Mouse (Mus musculus): ENCODE measurements around the gene Gdap2. TPM values are rescaled to one million over a fixed set of nuclear protein-coding genes. Genes with fewer than 3 reads are reported as not detected.

The Gdap2 gene
- polyA plus RNA-seq, 1 experiment from 2014 or later: 27.2 TPM

DNA sequence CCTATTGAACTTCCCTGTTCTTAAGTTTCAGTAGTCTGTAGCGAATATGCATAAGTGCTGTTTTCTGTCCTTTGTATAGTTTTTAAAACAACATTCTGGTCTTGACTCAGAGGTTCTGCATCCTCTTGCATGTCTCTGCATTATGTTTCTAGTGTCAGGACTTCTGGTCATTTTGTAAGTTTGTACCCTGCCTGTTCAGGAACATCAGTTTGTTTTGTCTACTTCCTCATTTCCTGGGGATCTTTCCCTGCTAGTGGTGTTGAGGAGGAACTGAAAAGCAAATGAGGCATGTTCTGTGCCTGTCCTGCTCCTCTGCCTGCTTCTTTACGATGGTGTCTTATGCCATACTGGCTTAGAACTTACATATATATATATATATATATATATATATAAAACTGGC, 13.8 kb downstream of the Gdap2 start:
- 82% methylated on average over 2 of the region's 2 CpGs for WGBS (ENCODE audit: insufficient replicate concordance)
- no peak overlapping the region for H3K4me3 ChIP-seq (ENCODE audit: low read depth, low read length)
- no peaks in the 10 kb centered on the region for H3K27me3 ChIP-seq (ENCODE audit: control insufficient read depth, insufficient read depth, low read length)
- no peaks in the 10 kb centered on the region for H3K4me1 ChIP-seq (ENCODE audit: control insufficient read depth, insufficient read depth, low read length)
- H3K9ac ChIP-seq (ENCODE audit: low read depth, low read length): no peak overlapping the region
- H3K4me2 ChIP-seq: no peak overlapping the region
- ATAC-seq (replicated peaks; ENCODE audit: insufficient number of reproducible peaks, low FRiP score, low TSS enrichment): no peak
- H3K9me3 ChIP-seq (replicated peaks; ENCODE audit: control insufficient read depth, low read length): no peaks in the 10 kb centered on the region
- no peak overlapping the region for H3K27ac ChIP-seq (ENCODE audit: low read depth, low read length)
- H3K36me3 ChIP-seq (ENCODE audit: control insufficient read depth, insufficient read depth, low read length): peaks cover 14% of the 10 kb centered on the region

DNA sequence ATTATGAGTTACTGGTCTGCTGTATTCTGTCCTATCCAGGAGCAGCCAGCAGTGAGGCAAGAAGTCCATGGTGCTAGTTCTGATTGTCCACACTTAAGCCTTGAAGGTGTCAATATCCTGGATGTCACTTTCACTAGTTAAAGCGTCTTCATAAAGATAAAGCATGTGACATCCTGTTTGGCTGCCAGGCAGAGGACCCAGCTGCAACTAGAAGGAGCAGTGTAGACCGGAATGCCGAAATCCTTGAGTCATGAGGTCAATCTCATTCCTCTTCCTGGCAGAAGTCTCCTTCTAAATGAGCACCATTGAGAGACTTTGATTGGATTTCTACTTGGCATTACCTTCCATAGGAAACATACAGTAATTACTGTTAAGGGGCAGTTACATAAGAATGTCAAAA, 18.3 kb downstream of the Gdap2 start:
- H3K4me3 ChIP-seq (ENCODE audit: low read depth, low read length): no peak overlapping the region
- no peaks in the 10 kb centered on the region for H3K4me1 ChIP-seq (ENCODE audit: control insufficient read depth, insufficient read depth, low read length)
- no peak for ATAC-seq (replicated peaks; ENCODE audit: insufficient number of reproducible peaks, low FRiP score, low TSS enrichment)
- no peak overlapping the region for H3K27ac ChIP-seq (ENCODE audit: low read depth, low read length)
- no peaks in the 10 kb centered on the region for H3K9me3 ChIP-seq (replicated peaks; ENCODE audit: control insufficient read depth, low read length)
- H3K27me3 ChIP-seq (ENCODE audit: control insufficient read depth, insufficient read depth, low read length): no peaks in the 10 kb centered on the region
- H3K4me2 ChIP-seq: no peak overlapping the region
- WGBS (ENCODE audit: insufficient replicate concordance): 64% methylated on average over 3 of the region's 3 CpGs
- no peak overlapping the region for H3K9ac ChIP-seq (ENCODE audit: low read depth, low read length)
- H3K36me3 ChIP-seq (ENCODE audit: control insufficient read depth, insufficient read depth, low read length): peaks cover 10% of the 10 kb centered on the region

DNA sequence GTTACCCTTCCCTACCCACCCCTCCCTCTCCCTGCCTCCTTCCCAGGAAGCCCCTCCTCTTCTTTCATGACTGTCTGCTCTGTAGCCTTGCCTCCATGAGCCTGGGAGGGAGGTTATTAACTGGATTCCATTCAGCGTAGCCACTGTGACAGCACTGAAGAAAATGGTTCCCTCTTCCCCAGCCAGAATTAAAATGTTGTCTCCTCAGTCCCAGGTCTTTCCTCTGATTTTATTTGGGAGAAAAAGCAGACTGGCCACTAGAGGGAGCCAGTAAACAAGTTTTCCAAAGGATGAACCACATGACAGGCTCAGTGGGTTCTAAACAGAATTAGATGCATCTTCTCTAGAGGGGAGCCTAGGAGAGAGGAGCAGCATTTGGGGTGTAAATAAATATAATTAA, 27.3 kb downstream of the Gdap2 start:
- Histone ChIP-seq H3K4me1 (ENCODE audit: control insufficient read depth, insufficient read depth, low read length) (no peaks in the 10 kb centered on the region), H3K36me3 (ENCODE audit: control insufficient read depth, insufficient read depth, low read length) (no peaks in the 10 kb centered on the region), H3K9me3 (replicated peaks; ENCODE audit: control insufficient read depth, low read length) (no peaks in the 10 kb centered on the region), H3K4me3 (ENCODE audit: low read depth, low read length) (no peak overlapping the region), H3K27ac (ENCODE audit: low read depth, low read length) (no peak overlapping the region), H3K27me3 (ENCODE audit: control insufficient read depth, insufficient read depth, low read length) (no peaks in the 10 kb centered on the region), H3K9ac (ENCODE audit: low read depth, low read length) (no peak overlapping the region), H3K4me2 (no peak overlapping the region)
- WGBS (ENCODE audit: insufficient replicate concordance): 42% methylated on average over 1 of the region's 1 CpGs
- no peak for ATAC-seq (replicated peaks; ENCODE audit: insufficient number of reproducible peaks, low FRiP score, low TSS enrichment)

DNA sequence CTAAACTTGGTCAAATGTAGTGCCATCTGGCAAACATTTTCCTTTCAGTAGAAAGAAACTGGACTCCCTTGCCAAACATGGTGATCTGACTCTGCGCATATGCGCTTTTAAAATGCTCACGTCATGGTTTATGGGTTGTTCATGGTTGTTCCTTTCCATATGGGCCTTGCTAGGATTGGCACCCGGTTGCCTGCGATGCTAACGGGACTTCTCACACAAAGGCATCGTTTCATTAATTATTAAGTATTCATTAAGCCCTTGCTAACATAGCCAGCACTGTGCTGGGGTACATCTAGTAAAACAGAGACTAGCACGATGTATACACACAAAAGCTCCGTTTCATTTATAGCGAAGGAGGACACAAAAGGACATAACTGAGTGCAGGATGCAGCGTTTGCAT, 27.7 kb downstream of the Gdap2 start:
- H3K27ac ChIP-seq (ENCODE audit: low read depth, low read length): no peak overlapping the region
- no peaks in the 10 kb centered on the region for H3K4me1 ChIP-seq (ENCODE audit: control insufficient read depth, insufficient read depth, low read length)
- no peaks in the 10 kb centered on the region for H3K27me3 ChIP-seq (ENCODE audit: control insufficient read depth, insufficient read depth, low read length)
- H3K4me3 ChIP-seq (ENCODE audit: low read depth, low read length): no peak overlapping the region
- H3K36me3 ChIP-seq (ENCODE audit: control insufficient read depth, insufficient read depth, low read length): no peaks in the 10 kb centered on the region
- 86% methylated on average over 11 of the region's 11 CpGs for WGBS (ENCODE audit: insufficient replicate concordance)
- ATAC-seq (replicated peaks; ENCODE audit: insufficient number of reproducible peaks, low FRiP score, low TSS enrichment): no peak
- no peak overlapping the region for H3K9ac ChIP-seq (ENCODE audit: low read depth, low read length)
- H3K4me2 ChIP-seq: no peak overlapping the region
- H3K9me3 ChIP-seq (replicated peaks; ENCODE audit: control insufficient read depth, low read length): no peaks in the 10 kb centered on the region

DNA sequence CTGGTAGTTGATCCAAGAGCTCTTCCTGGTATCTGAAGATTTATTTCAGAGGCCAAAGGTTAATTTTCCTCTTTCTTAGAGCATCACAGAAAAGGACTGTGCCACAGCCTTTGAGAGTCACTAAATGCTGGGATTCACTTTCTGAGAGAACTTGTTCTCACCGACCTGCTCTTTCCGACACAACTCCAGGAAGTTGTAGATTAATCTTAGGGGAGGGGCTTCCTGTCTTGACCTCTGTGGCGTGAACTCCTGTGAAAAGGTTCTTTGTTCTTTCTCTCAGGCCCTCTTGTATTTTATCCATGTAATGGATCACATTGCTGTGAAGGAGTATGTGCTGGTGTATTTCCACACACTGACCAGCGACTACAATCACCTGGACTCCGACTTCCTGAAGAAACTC, 32.0 kb downstream of the Gdap2 start:
- Histone ChIP-seq H3K4me1 (ENCODE audit: control insufficient read depth, insufficient read depth, low read length) (no peaks in the 10 kb centered on the region), H3K27ac (ENCODE audit: low read depth, low read length) (no peak overlapping the region), H3K27me3 (ENCODE audit: control insufficient read depth, insufficient read depth, low read length) (no peaks in the 10 kb centered on the region), H3K9me3 (replicated peaks; ENCODE audit: control insufficient read depth, low read length) (no peaks in the 10 kb centered on the region), H3K9ac (ENCODE audit: low read depth, low read length) (no peak overlapping the region), H3K36me3 (ENCODE audit: control insufficient read depth, insufficient read depth, low read length) (peaks cover 5% of the 10 kb centered on the region; the same call in 1 of the 2 replicates), H3K4me2 (no peak overlapping the region), H3K4me3 (ENCODE audit: low read depth, low read length) (no peak overlapping the region)
- 55% methylated on average over 5 of the region's 5 CpGs for WGBS (ENCODE audit: insufficient replicate concordance)
- no peak for ATAC-seq (replicated peaks; ENCODE audit: insufficient number of reproducible peaks, low FRiP score, low TSS enrichment)

DNA sequence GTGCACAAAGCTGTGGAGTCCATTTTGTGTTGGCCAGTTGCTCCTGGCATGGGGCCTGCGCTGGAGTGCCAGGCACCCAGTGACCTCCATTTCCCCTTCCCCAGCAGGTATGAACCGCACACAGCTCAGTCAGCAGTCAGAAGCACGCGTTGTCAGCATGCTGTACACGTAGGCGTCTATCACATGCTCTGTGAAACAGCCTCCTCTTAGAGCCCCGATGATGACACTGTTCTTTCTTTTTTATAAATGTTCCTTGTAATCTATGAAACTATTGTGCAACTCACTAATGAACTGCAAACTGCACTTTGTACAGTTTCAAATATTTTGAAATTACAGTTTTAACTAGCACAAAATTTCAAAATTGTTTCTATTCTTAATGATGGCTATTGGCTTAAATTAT, 39.4 kb downstream of the Gdap2 start:
- no peak for ATAC-seq (replicated peaks; ENCODE audit: insufficient number of reproducible peaks, low FRiP score, low TSS enrichment)
- H3K36me3 ChIP-seq (ENCODE audit: control insufficient read depth, insufficient read depth, low read length): peaks cover 5% of the 10 kb centered on the region; the same call in 1 of the 2 replicates
- WGBS (ENCODE audit: insufficient replicate concordance): 89% methylated on average over 7 of the region's 7 CpGs

DNA sequence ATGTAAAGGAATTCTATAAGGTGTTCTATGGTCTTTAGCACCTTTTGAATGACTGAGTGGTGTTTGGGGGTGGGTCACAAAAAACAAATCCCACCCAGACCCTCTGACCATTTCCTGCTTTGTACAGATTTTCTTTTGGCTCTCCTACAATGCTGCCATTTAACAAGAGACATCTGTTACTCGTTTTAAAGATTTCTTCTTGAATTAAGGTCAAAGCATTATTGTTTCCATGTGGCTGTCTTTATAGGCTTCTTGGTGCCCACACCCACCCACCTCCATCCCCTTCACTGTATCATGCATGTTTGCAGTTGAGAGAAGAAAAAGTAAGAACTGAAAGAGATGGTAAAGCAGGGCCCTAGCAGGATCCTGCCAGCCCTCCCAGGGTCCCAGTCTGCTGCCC, 44.8 kb downstream of the Gdap2 start:
- no peaks in the 10 kb centered on the region for H3K27me3 ChIP-seq (ENCODE audit: control insufficient read depth, insufficient read depth, low read length)
- no peak overlapping the region for H3K27ac ChIP-seq (ENCODE audit: low read depth, low read length)
- H3K9me3 ChIP-seq (replicated peaks; ENCODE audit: control insufficient read depth, low read length): no peaks in the 10 kb centered on the region
- ATAC-seq (replicated peaks; ENCODE audit: insufficient number of reproducible peaks, low FRiP score, low TSS enrichment): no peak
- H3K4me1 ChIP-seq (ENCODE audit: control insufficient read depth, insufficient read depth, low read length): no peaks in the 10 kb centered on the region
- H3K4me2 ChIP-seq: no peak overlapping the region
- H3K9ac ChIP-seq (ENCODE audit: low read depth, low read length): no peak overlapping the region
- 0 out of 2 replicates have a peak, but pooled peaks cover 4% of the 10 kb centered on the region for H3K36me3 ChIP-seq (ENCODE audit: control insufficient read depth, insufficient read depth, low read length)
- H3K4me3 ChIP-seq (ENCODE audit: low read depth, low read length): no peak overlapping the region
- WGBS (ENCODE audit: insufficient replicate concordance): 66% methylated on average over 1 of the region's 1 CpGs

More for the DNA sequence above, 39.4 kb downstream of the Gdap2 start:
- no peak overlapping the region for H3K4me2 ChIP-seq
- H3K4me3 ChIP-seq (ENCODE audit: low read depth, low read length): no peak overlapping the region
- H3K27ac ChIP-seq (ENCODE audit: low read depth, low read length): no peak overlapping the region
- H3K27me3 ChIP-seq (ENCODE audit: control insufficient read depth, insufficient read depth, low read length): no peaks in the 10 kb centered on the region
- no peak overlapping the region for H3K9ac ChIP-seq (ENCODE audit: low read depth, low read length)
- H3K4me1 ChIP-seq (ENCODE audit: control insufficient read depth, insufficient read depth, low read length): no peaks in the 10 kb centered on the region
- no peaks in the 10 kb centered on the region for H3K9me3 ChIP-seq (replicated peaks; ENCODE audit: control insufficient read depth, low read length)

DNA sequence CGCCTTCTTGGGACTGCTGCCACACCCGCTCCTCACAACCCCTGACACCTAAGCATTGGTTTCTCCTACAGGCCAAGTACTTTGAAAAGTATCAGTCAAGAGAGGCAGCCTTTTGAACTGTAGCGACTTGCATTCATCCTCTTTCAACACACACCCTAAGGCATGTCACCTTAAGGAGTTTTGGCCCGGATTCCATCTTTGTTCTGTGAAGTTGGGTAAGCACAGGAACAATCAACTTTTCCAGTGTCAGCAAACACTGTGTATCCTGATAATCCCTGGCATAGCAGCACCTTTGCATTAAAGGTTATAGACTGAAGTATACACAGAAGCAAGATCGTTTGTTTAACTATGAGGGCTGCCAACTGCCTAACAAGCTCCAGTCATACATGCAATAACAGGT, 53.3 kb downstream of the Gdap2 start:
- H3K27ac ChIP-seq (ENCODE audit: low read depth, low read length): no peak overlapping the region
- WGBS (ENCODE audit: insufficient replicate concordance): 81% methylated on average over 5 of the region's 5 CpGs
- H3K4me1 ChIP-seq (ENCODE audit: control insufficient read depth, insufficient read depth, low read length): no peaks in the 10 kb centered on the region
- H3K36me3 ChIP-seq (ENCODE audit: control insufficient read depth, insufficient read depth, low read length): no peaks in the 10 kb centered on the region
- no peak overlapping the region for H3K9ac ChIP-seq (ENCODE audit: low read depth, low read length)
- H3K9me3 ChIP-seq (replicated peaks; ENCODE audit: control insufficient read depth, low read length): no peaks in the 10 kb centered on the region
- no peak for ATAC-seq (replicated peaks; ENCODE audit: insufficient number of reproducible peaks, low FRiP score, low TSS enrichment)
- no peak overlapping the region for H3K4me2 ChIP-seq
- H3K27me3 ChIP-seq (ENCODE audit: control insufficient read depth, insufficient read depth, low read length): no peaks in the 10 kb centered on the region
- H3K4me3 ChIP-seq (ENCODE audit: low read depth, low read length): no peak overlapping the region

DNA sequence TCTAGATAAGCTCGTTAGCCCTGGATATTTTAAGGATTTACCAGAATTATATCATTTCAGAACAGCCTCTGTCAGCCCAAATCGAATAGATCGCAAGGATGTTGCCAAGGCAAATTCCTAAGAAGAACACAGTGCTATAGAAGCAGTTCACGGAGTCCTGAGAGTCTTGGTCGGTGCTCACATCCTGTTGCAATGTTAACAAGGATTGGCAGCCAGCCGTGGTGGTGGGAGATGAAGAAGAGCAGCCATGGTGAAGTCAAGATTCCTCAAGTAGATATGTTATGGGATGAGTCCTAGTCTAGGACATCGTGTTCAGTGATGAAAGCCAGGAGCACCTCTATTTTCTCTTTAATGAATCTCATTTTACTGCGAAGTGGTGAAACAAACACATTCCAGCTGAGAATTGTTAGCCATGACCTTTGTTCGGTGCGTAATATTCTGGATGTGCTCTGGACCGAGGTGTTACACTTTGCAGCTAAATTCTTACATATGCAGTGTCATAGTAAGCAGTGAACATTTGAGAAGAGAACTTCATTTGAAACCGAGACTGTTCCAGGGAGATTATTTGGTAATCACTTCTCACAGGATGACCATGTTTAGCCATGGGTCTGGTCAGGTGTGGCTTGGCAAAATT, 63.3 kb downstream of the Gdap2 start:
- H3K27me3 ChIP-seq (ENCODE audit: control insufficient read depth, insufficient read depth, low read length): no peaks in the 10 kb centered on the region
- no peak overlapping the region for H3K4me2 ChIP-seq
- WGBS (ENCODE audit: insufficient replicate concordance): 78% methylated on average over 12 of the region's 12 CpGs
- no peaks in the 10 kb centered on the region for H3K36me3 ChIP-seq (ENCODE audit: control insufficient read depth, insufficient read depth, low read length)
- no peaks in the 10 kb centered on the region for H3K4me1 ChIP-seq (ENCODE audit: control insufficient read depth, insufficient read depth, low read length)
- H3K27ac ChIP-seq (ENCODE audit: low read depth, low read length): no peak overlapping the region
- no peaks in the 10 kb centered on the region for H3K9me3 ChIP-seq (replicated peaks; ENCODE audit: control insufficient read depth, low read length)
- no peak for ATAC-seq (replicated peaks; ENCODE audit: insufficient number of reproducible peaks, low FRiP score, low TSS enrichment)
- H3K4me3 ChIP-seq (ENCODE audit: low read depth, low read length): no peak overlapping the region
- H3K9ac ChIP-seq (ENCODE audit: low read depth, low read length): no peak overlapping the region
